In genomic region chr5:124610965-124611364, GRCm38 (mm10) we compare ENCODE assay signal across 15 mouse cellular contexts. TPM values are rescaled to one million over a fixed set of nuclear protein-coding genes. Genes with fewer than 3 reads are reported as not detected.
DNase-seq lines count a peak whose midpoint lies in the region; ATAC-seq lines count a peak whose summit lies in the region.
"Had no signal": no experiment of that assay in that cellular context is flagged by ENCODE, and none has a peak within 500 bp of the region (broad histone marks: within the 10 kb centered on the region; RNA-seq: fewer than 3 reads in every experiment).

No protein-coding gene starts in this region.

- no peak overlapping the region for H3K4me2 ChIP-seq in hindbrain, embryonic 11.5 days (replicated peaks; ENCODE audit: low read depth, low read length)

- no peaks in the 10 kb centered on the region for H3K27me3 ChIP-seq in splenic B cell, adult 2 months (ENCODE audit: control insufficient read depth, insufficient read depth, low read length, poor library complexity, severe bottlenecking)
- H3K27me3 ChIP-seq in hindbrain, embryonic 11.5 days (ENCODE audit: control insufficient read depth, insufficient read depth, low read length), result no peaks in the 10 kb centered on the region

- ATAC-seq in common myeloid progenitor, adult 5-6 weeks (replicated peaks; ENCODE audit: low read depth, poor library complexity, severe bottlenecking), result peak; percentile 85
- no peak for ATAC-seq in hindbrain, embryonic 11.5 days (ENCODE audit: low FRiP score)
- ATAC-seq: hindbrain, embryonic 16.5 days had no signal

- H3K36me3 ChIP-seq in splenic B cell, adult 2 months (ENCODE audit: control insufficient read depth, insufficient read depth, low read length, poor library complexity, severe bottlenecking), result no peaks in the 10 kb centered on the region
- H3K36me3 ChIP-seq in hindbrain, embryonic 11.5 days (ENCODE audit: control insufficient read depth, insufficient read depth, low read length), result peaks cover 4% of the 10 kb centered on the region; the same call in 1 of the 2 replicates

- 72% methylated on average over 10 of the region's 10 CpGs for whole genome bisulfite sequencing in hindbrain, embryonic 11.5 days

- H3K9ac ChIP-seq in hindbrain, embryonic 11.5 days (ENCODE audit: low read depth, low read length), result no peak overlapping the region

- H3K4me1 ChIP-seq in hindbrain, embryonic 11.5 days (replicated peaks; ENCODE audit: control insufficient read depth, insufficient read depth, low read length), result no peaks in the 10 kb centered on the region
- H3K4me1 ChIP-seq: forebrain, embryonic 10.5 days had no signal

- H3K9me3 ChIP-seq in hindbrain, embryonic 11.5 days (ENCODE audit: control insufficient read depth, low read length), result no peaks in the 10 kb centered on the region
- H3K9me3 ChIP-seq: forebrain, embryonic 10.5 days; heart, embryonic 10.5 days had no signal

- H3K27ac ChIP-seq in hindbrain, embryonic 11.5 days (ENCODE audit: low read depth, low read length), result no peak overlapping the region
- H3K27ac ChIP-seq: forebrain, embryonic 10.5 days; heart, embryonic 10.5 days had no signal

- no peak overlapping the region for H3K4me3 ChIP-seq in hindbrain, embryonic 11.5 days (ENCODE audit: low read depth, low read length)
- H3K4me3 ChIP-seq: forebrain, embryonic 10.5 days; heart, embryonic 10.5 days had no signal

- peak; percentile 22 to 23 for DNase-seq in kidney, postnatal 4 days
- DNase-seq in kidney, adult 8-10 months, result no peak
- peak; percentile 96 for DNase-seq in ES-CJ7 (ENCODE audit: low read depth, low spot score)
- peak; percentile 41 for DNase-seq in splenic B cell, adult 2 months (ENCODE audit: low read depth, low spot score)
- no peak for DNase-seq in adrenal gland, adult 2 months
- DNase-seq in hindbrain, embryonic 11.5 days (ENCODE audit: low spot score), result no peak
- DNase-seq in gastrocnemius, postnatal 25 days, result no peak
- DNase-seq: adrenal gland, postnatal 36 days; cerebellum, postnatal 36 days; lung, postnatal 10 days; right cerebral cortex, postnatal 14 days had no signal

RNA-seq across cellular contexts. Expression of gene Atp6v0a2, which starts 17.4 kb away (rescaled TPM):
- total RNA-seq in common myeloid progenitor, adult 5-6 weeks (2017), result 19.4 and 23.0 TPM in 2 replicates
- total RNA-seq in adrenal gland, adult 2 months (2021), result 10 to 100 TPM; 70.7 to 93.2 TPM
- 82.7 and 107 TPM in 2 replicates for polyA plus RNA-seq in adrenal gland, adult 2 months (2012; rRNA removed)
- 41.8 and 43.8 TPM in 2 replicates for polyA plus RNA-seq in hindbrain, embryonic 11.5 days (2014; fragmentation: Nextera tagmentation; extraction: Ambion mirVana)
- total RNA-seq in gastrocnemius, postnatal 25 days (2021), result 10 to 100 TPM; 25.9 to 27.4 TPM

RNA-seq across cellular contexts. Expression of gene Gtf2h3, which starts 32.0 kb away (rescaled TPM):
- total RNA-seq in common myeloid progenitor, adult 5-6 weeks (2017), result 33.8 and 39.2 TPM in 2 replicates
- total RNA-seq in adrenal gland, adult 2 months (2021), result 10 to 100 TPM; 32.9 to 41.3 TPM
- 19.3 and 26.6 TPM in 2 replicates for polyA plus RNA-seq in adrenal gland, adult 2 months (2012; rRNA removed)
- polyA plus RNA-seq in hindbrain, embryonic 11.5 days (2014; fragmentation: Nextera tagmentation; extraction: Ambion mirVana), result 74.7 and 74.9 TPM in 2 replicates
- total RNA-seq in gastrocnemius, postnatal 25 days (2021), result 10 to 100 TPM; 14.6 to 16.2 TPM

RNA-seq across cellular contexts. Expression of gene Eif2b1, which starts 32.0 kb away (rescaled TPM):
- 37.9 and 61.6 TPM in 2 replicates for total RNA-seq in common myeloid progenitor, adult 5-6 weeks (2017)
- total RNA-seq in adrenal gland, adult 2 months (2021), result 10 to 100 TPM; 37.7 to 41.3 TPM
- polyA plus RNA-seq in adrenal gland, adult 2 months (2012; rRNA removed), result 11.3 and 12.7 TPM in 2 replicates
- polyA plus RNA-seq in hindbrain, embryonic 11.5 days (2014; fragmentation: Nextera tagmentation; extraction: Ambion mirVana), result 82.2 and 83.5 TPM in 2 replicates
- 10 to 100 TPM; 35.2 to 39.1 TPM for total RNA-seq in gastrocnemius, postnatal 25 days (2021)

RNA-seq across cellular contexts. Expression of gene Ddx55, which starts 58.3 kb away (rescaled TPM):
- total RNA-seq in common myeloid progenitor, adult 5-6 weeks (2017), result 18.5 and 21.4 TPM in 2 replicates
- total RNA-seq in adrenal gland, adult 2 months (2021), result 10 to 100 TPM; 12.4 to 13.4 TPM
- polyA plus RNA-seq in adrenal gland, adult 2 months (2012; rRNA removed), result 12.7 and 15.5 TPM in 2 replicates
- 15.6 and 17.6 TPM in 2 replicates for polyA plus RNA-seq in hindbrain, embryonic 11.5 days (2014; fragmentation: Nextera tagmentation; extraction: Ambion mirVana)
- total RNA-seq in gastrocnemius, postnatal 25 days (2021), result 1 to 10 TPM; 4.3 to 4.8 TPM

Comparison
In these comparisons a context has a peak if more than half of its experiments do, and no peak if none do; other contexts are left out.
1. DNase-seq: peak in kidney, postnatal 4 days (2 of 2), ES-CJ7 (single experiment) and splenic B cell, adult 2 months (single experiment); none in kidney, adult 8-10 months (0 of 2), adrenal gland, adult 2 months (single experiment), hindbrain, embryonic 11.5 days (single experiment) and gastrocnemius, postnatal 25 days (single experiment).